Mouse (Mus musculus) myocyte (in vitro differentiated cells): ENCODE measurements around the gene Map3k20. TPM values are rescaled to one million over a fixed set of nuclear protein-coding genes. Genes with fewer than 3 reads are reported as not detected.

Experiments
- H3K27me3 ChIP-seq: one replicate; pipeline ENCODE4 v1.6.1; 2011; ENCODE audit not compliant: control insufficient read depth, insufficient read depth, insufficient read length
- H3K36me3 ChIP-seq: one replicate; pipeline ENCODE4 v1.6.1; 2011; ENCODE audit not compliant: control insufficient read depth, insufficient read depth
- H3K4me2 ChIP-seq: one replicate; pipeline ENCODE4 v1.6.1; 2011; ENCODE audit warnings: low read depth, control low read depth
- H3K4me3 ChIP-seq: one replicate; pipeline ENCODE4 v1.5.1; 2011; ENCODE audit warnings: mild to moderate bottlenecking, control low read depth, moderate library complexity
- H3K79me2 ChIP-seq: one replicate; pipeline ENCODE4 v1.6.1; 2011; ENCODE audit not compliant: control insufficient read depth, insufficient read depth
- H3ac ChIP-seq: one replicate; pipeline ENCODE4 v1.6.1; 2011; ENCODE audit not compliant: control insufficient read depth, insufficient read length
- CEBPB ChIP-seq: IDR thresholded peaks from 2 replicates; pipeline ENCODE4 v1.6.1; 2011; ENCODE audit warnings: mild to moderate bottlenecking, moderate library complexity; ENCODE audit not compliant: poor library complexity, insufficient read depth, severe bottlenecking
- E2F4 ChIP-seq: IDR thresholded peaks from one replicate; pipeline ENCODE4 v1.6.1; 2011; ENCODE audit warnings: mild to moderate bottlenecking, control low read depth, moderate library complexity; ENCODE audit not compliant: insufficient read depth
- MAX ChIP-seq: IDR thresholded peaks from one replicate; pipeline ENCODE4 v1.6.1; 2011; ENCODE audit warnings: low read depth, mild to moderate bottlenecking, control low read depth
- MYOD1 ChIP-seq, 3 experiments: IDR thresholded peaks; one replicate each; pipeline ENCODE4 v1.6.1; 2011; ENCODE audit warnings: control low read depth in 2 of 3, low read depth in 2 of 3, mild to moderate bottlenecking in 2 of 3, moderate library complexity in 1 of 3; ENCODE audit not compliant: insufficient read length in 2 of 3, control insufficient read depth in 1 of 3
- MYOG ChIP-seq, 3 experiments: IDR thresholded peaks; one replicate each; pipeline ENCODE4 v1.6.1; 2011; ENCODE audit warnings: control low read depth in 2 of 3, low read depth in 2 of 3, mild to moderate bottlenecking in 2 of 3; ENCODE audit not compliant: insufficient read length in 2 of 3, control insufficient read depth in 1 of 3, insufficient read depth in 1 of 3
- POLR2A ChIP-seq: IDR thresholded peaks from one replicate; pipeline ENCODE4 v1.6.1; 2011; ENCODE audit warnings: low read depth, mild to moderate bottlenecking, control low read depth, moderate library complexity; ENCODE audit not compliant: insufficient read length
- POLR2AphosphoS2 ChIP-seq: IDR thresholded peaks from one replicate; pipeline ENCODE4 v1.6.1; 2011; ENCODE audit warnings: low read depth, control low read depth; ENCODE audit not compliant: insufficient read length
- REST ChIP-seq: IDR thresholded peaks from one replicate; pipeline ENCODE4 v1.6.1; 2011; ENCODE audit warnings: mild to moderate bottlenecking, control low read depth, moderate library complexity; ENCODE audit not compliant: insufficient read depth, insufficient read length
- SRF ChIP-seq: IDR thresholded peaks from one replicate; pipeline ENCODE4 v1.6.1; 2011; ENCODE audit warnings: low read depth; ENCODE audit not compliant: control insufficient read depth, insufficient read length
- TCF12 ChIP-seq: IDR thresholded peaks from one replicate; pipeline ENCODE4 v1.6.1; 2011; ENCODE audit warnings: mild to moderate bottlenecking, control low read depth; ENCODE audit not compliant: poor library complexity, insufficient read depth, severe bottlenecking
- TCF3 ChIP-seq: IDR thresholded peaks from one replicate; pipeline ENCODE4 v1.6.1; 2011; ENCODE audit warnings: low read depth, control low read depth; ENCODE audit not compliant: insufficient read length
- USF1 ChIP-seq: IDR thresholded peaks from one replicate; pipeline ENCODE4 v1.6.1; 2011; ENCODE audit warnings: low read depth, mild to moderate bottlenecking, control low read depth, moderate library complexity
- polyA plus RNA-seq: library from polyadenylated mRNA; unstranded; fragments of >200 nt; fragmentation: generic; extraction: Trizol; gene quantifications from one replicate; pipeline ENCODE4 v1.2.1, GENCODE M21; 2012; ENCODE audit warnings: missing spikeins

Map3k20 gene
- polyA plus RNA-seq, 1 experiment: 13.7 TPM

DNA sequence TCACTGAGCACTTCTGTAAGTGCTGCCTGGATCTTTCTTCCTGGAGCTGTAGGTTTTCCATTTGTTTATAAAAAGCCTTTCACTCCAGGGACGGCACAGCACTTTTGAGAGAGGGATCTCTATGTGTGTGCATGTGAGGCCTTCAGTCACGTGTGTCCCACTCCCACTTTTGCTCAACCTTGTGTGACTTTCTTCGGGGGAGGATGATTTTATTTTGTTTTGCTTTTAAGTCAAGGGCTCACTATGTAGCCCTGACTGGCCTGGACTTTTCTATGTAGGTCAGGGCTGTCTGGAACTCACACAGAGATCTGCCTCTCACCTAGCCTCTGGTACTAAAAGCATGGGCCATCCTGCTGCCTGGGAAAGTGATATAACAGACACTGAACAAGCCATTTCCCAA, 88.6 kb downstream of the Map3k20 start:
- peaks cover 27% of the 10 kb centered on the region for H3K36me3 ChIP-seq
- H3K4me3 ChIP-seq: no peak overlapping the region
- H3K27me3 ChIP-seq: no peaks in the 10 kb centered on the region
- H3ac ChIP-seq: no peak overlapping the region
- H3K79me2 ChIP-seq: no peaks in the 10 kb centered on the region
- H3K4me2 ChIP-seq: no peak overlapping the region
- no peak for TF ChIP-seq REST
- TF ChIP-seq SRF: no peak
- no peak for TF ChIP-seq MYOD1 (IDR thresholded peaks at IDR 0.05; ENCODE audit: control insufficient read depth in 1 of 3, insufficient read length in 2 of 3, low read depth in 2 of 3)
- no peak for TF ChIP-seq MAX
- TF ChIP-seq USF1: no peak
- no peak for TF ChIP-seq POLR2AphosphoS2
- TF ChIP-seq E2F4: no peak
- no peak for TF ChIP-seq POLR2A
- no peak for TF ChIP-seq TCF12
- TF ChIP-seq MYOG (IDR thresholded peaks at IDR 0.05; ENCODE audit: control insufficient read depth in 1 of 3, insufficient read depth in 1 of 3, insufficient read length in 2 of 3, low read depth in 2 of 3): no peak
- TF ChIP-seq TCF3: no peak
- no peak for TF ChIP-seq CEBPB

DNA sequence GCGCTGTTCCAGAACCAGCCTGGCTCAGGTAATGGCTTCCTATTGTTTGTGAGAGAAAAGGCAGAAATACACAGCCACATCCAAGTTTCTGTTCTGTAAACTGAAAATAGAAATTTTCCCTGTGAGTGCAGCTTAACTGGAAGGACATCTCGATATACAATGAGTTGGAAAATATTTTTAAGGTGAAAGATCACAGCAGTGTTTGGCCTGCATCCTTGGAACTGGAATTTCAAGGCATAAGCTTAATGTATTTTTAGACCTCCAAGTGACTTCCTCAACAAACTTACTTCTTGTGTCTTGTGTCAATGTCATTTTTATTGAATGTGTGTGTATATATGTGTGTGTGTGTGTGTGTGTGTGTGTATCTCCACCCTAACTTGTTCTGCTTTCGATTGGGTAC, 90.4 kb downstream of the Map3k20 start:
- no peak for TF ChIP-seq TCF12
- no peak for TF ChIP-seq MAX
- no peak for TF ChIP-seq REST
- TF ChIP-seq E2F4: no peak
- Histone ChIP-seq H3K4me3 (no peak overlapping the region), H3K36me3 (peaks cover 43% of the 10 kb centered on the region), H3K27me3 (no peaks in the 10 kb centered on the region), H3K4me2 (no peak overlapping the region), H3ac (no peak overlapping the region), H3K79me2 (no peaks in the 10 kb centered on the region)

GRCm38 (mm10) chr2:72376946-72377345, 91.5 kb downstream of the Map3k20 start:
- Histone ChIP-seq H3K27me3 (no peaks in the 10 kb centered on the region), H3K79me2 (no peaks in the 10 kb centered on the region), H3K4me3 (no peak overlapping the region), H3K4me2 (no peak overlapping the region), H3ac (no peak overlapping the region), H3K36me3 (peaks cover 40% of the 10 kb centered on the region)
- TF ChIP-seq MYOG (IDR thresholded peaks at IDR 0.05; ENCODE audit: control insufficient read depth in 1 of 3, insufficient read depth in 1 of 3, insufficient read length in 2 of 3, low read depth in 2 of 3) (no peak), REST (no peak), TCF3 (no peak), CEBPB (no peak), E2F4 (no peak), MAX (no peak), POLR2AphosphoS2 (no peak)

GRCm38 (mm10) chr2:72379425-72379824, 94.0 kb downstream of the Map3k20 start:
- no peaks in the 10 kb centered on the region for H3K79me2 ChIP-seq
- H3K4me2 ChIP-seq: no peak overlapping the region
- no peak overlapping the region for H3ac ChIP-seq
- H3K4me3 ChIP-seq: no peak overlapping the region
- H3K27me3 ChIP-seq: no peaks in the 10 kb centered on the region
- peaks cover 44% of the 10 kb centered on the region for H3K36me3 ChIP-seq
- no peak for TF ChIP-seq MYOD1 (IDR thresholded peaks at IDR 0.05; ENCODE audit: control insufficient read depth in 1 of 3, insufficient read length in 2 of 3, low read depth in 2 of 3)
- TF ChIP-seq USF1: no peak

DNA sequence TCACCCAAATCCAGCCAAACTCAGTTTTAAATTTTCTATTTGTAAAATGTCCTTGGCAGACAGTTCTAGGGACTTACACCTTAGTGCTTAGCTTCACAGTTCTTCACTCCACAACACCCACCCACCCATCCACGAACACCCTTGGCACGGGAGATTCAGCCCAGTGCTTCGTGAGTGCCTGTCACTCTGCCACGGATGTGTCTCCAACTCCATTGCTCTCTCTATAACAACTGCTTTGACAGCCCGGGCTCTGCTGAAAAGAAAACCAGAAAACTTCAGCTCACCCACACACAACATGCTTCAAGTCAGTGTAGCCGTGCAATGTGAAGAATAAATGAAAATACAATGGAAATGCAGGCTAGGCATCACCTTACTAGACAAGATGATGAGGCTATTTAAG, 97.2 kb downstream of the Map3k20 start:
- Histone ChIP-seq H3K36me3 (peaks cover 31% of the 10 kb centered on the region), H3ac (no peak overlapping the region), H3K79me2 (no peaks in the 10 kb centered on the region), H3K27me3 (no peaks in the 10 kb centered on the region), H3K4me3 (no peak overlapping the region), H3K4me2 (no peak overlapping the region)
- TF ChIP-seq POLR2A (no peak), TCF3 (no peak), TCF12 (no peak), MYOG (IDR thresholded peaks at IDR 0.05; ENCODE audit: control insufficient read depth in 1 of 3, insufficient read depth in 1 of 3, insufficient read length in 2 of 3, low read depth in 2 of 3) (no peak), MAX (no peak), E2F4 (no peak), USF1 (no peak)

- peaks cover 31% of the 10 kb centered on the region for H3K36me3 ChIP-seq
- H3K4me3 ChIP-seq: no peak overlapping the region
- H3K27me3 ChIP-seq: no peaks in the 10 kb centered on the region
- no peaks in the 10 kb centered on the region for H3K79me2 ChIP-seq
- TF ChIP-seq MYOG (IDR thresholded peaks at IDR 0.05; ENCODE audit: control insufficient read depth in 1 of 3, insufficient read depth in 1 of 3, insufficient read length in 2 of 3, low read depth in 2 of 3) (no peak), POLR2A (no peak), REST (no peak), SRF (no peak), E2F4 (no peak)
- no peak overlapping the region for H3K4me2 ChIP-seq
- no peak overlapping the region for H3ac ChIP-seq
Observed at GRCm38 (mm10) chr2:72383321-72383720, 97.9 kb downstream of the Map3k20 start.
